Mouse (Mus musculus): ENCODE measurements around the gene Hmcn1.

The Hmcn1 gene

DNA sequence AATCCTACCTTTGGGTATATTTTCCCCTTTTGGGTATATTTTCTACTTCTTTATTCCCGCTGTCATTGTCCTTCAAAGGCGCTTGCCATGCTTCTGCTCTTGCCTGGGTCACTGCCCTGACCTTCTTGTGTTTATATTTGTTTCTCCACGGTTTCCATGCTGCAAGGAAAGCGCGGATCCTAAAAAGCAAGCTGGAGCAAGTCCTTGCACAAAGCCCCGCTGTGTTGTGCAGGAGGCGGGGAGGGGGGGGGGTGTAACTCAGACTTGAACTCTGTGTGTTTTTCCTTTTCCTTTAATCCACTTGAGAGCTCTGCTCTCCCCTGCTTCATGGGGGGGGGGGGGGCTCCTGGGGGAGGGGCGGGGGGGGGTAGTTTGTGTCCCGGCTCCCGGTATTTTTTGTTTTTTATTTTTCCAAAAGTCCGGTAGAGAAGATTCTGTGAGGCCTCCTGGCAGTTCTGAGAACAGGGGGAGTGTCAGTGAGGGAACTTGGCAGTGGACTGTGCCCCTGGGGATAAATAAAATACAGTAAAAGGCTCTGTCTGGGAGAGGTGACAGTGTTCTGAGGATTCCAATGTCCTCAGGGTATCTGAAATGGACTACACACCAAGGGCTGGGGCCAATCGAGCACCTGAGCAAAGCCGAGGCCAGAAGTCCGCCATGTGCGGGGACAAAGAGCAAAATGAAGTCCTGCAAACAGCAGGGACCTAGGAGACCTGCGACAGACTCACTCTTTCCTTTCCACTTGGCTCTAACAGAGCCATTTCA lies 457.3 kb downstream of the Hmcn1 start:
- DNase-seq (ENCODE audit: low spot score), result no peak

DNA sequence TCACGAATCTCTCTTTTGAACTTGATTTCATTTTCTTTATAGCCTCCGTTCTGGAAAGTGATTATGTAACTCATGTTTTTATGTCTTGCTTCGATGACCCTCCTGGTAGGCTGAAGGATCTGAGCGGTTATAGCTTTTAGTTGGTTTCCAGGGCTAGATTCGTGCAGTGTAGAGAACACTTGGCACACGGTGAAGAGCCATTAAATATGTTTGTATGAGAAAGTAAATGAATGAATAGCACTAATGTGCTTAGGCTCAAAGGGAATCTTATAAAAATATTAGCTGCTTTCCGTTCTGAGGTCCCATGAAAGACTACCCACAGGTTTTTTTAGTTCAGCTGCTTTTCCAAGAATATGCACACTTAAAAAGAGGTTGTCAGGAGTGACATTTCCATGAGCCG lies 458.6 kb downstream of the Hmcn1 start:
- no peak for DNase-seq (ENCODE audit: low spot score)

- no peak for DNase-seq (ENCODE audit: low spot score)
These were observed 480.2 kb downstream of the Hmcn1 start for GRCm38 (mm10) chr1:150513041-150513440.

All from T-cell, adult 2 months (primary cell).